Mouse (Mus musculus) layer of hippocampus, adult 11-12 months (tissue): ENCODE results near the gene Slc16a3.
A peak's percentile ranks its signal among the peaks of the same experiment; 100 is the strongest.

Experiments
- DNase-seq: peaks from one replicate; pipeline ENCODE4 v3.0.0; 2022; ENCODE audit warnings: low spot score

Gene Slc16a3

DNA sequence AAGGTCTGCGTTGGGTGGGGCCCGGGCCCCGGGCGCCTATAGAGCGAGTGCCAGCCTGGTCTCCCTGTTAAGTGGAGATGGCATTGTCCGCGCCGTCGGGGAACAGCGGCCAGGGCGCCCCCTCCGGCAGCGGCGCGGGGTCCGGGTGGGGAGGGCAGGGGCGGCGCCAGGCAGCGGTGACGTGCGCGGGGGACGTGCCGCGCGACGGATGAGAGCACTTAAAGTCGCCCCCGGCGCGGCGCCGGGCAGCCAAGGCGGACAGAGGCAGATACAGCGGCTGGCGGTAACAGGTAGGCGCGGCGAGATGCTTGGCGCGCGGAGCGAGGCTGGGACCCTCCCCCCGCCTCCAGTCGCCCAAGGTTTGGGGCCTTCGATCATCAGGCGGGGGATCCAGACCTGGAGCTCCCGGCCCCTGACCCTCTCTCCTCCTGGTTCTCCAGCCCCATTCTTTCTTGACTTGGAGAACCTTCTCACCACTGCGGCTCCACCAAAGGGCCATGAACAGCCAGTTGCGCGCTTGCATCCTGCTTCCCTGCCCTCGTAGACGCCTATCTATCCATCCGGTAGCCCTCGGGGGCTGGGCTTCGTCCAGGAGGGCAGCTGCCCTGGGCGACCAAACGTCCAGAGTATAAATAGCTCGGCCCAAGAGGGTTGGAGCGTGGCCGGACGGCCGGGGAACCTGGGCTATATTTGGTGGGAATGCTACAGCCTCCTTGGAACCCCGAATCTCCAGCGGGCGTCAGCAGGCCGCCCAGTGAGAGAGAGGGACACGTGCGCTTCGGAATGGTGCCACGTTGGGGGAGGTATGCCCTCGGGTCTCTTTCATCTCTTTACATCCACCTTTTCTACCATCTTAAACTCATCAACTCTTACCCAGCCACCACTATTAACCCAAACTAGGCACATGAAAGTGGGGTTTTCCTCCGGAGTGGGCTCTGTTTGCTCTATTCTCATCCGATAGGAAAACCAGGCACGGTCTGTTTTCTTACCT lies 876 bp downstream of the Slc16a3 start:
- no peak for DNase-seq

DNA sequence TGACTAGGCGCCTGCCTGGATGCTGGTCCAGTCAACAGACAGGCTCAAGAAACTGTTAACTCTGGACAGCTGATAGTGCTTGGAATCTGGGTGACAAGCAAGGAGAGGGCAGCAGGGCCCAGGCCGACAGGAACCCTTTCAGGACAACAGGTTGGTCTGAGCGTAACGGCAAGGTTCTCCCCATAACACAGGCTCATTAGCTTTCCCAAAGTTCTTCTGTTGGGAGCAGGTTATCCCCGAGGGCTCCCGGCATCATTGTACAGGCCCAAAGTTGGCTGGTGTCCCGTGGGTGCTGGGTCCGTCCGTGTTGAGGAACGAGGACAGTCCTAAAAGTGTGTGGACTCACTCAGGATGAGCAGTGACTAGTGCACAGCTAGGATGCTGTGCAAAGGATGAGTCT lies 1.6 kb downstream of the Slc16a3 start:
- no peak for DNase-seq

DNA sequence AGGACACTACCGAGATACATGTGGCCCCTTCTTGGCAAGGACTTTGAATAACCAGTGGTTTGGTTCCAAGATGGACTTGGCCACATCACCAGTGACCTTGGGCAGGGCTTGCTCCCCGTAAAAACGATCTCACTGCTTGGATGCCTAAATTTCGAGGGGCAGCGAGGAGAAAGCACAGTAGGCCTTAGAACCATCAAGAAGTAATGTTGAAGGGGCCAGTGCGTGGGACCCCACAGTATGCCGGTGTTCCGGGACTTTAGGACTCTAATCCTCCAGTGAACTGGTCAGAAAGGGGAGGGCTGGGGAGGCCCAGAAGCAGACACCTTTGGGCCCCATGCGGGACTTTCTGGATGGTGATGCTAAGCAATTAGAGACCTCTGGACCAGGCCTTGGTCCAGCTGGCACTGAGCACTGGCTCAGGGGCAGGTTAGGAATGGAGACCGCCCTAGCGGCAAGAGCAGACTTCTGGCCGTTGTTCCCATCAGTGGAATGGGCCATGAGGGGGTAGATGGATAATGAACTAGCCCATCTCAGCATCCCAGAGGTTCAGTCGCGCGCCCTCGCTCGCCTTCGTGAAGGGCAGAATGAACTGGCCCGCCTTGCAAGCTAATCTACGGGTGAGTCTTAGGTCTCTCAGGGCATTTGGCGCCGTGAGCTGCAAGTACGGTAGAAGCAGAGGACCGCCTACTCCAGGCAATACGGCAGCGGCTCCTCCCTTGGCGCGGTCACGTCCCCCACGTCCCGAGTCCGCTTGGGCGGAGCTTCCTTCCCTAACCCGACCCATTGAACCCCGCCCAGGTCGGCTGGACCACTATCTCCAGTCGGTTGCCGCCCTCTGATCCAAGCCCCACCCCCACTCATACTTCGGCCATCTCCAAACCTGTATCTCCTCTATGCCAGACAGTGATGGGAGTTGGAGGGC lies 2.3 kb downstream of the Slc16a3 start:
- peak; percentile 86 for DNase-seq

- DNase-seq: no peak
These were observed 3.0 kb downstream of the Slc16a3 start for GRCm38 (mm10) chr11:120951237-120951636.

DNA sequence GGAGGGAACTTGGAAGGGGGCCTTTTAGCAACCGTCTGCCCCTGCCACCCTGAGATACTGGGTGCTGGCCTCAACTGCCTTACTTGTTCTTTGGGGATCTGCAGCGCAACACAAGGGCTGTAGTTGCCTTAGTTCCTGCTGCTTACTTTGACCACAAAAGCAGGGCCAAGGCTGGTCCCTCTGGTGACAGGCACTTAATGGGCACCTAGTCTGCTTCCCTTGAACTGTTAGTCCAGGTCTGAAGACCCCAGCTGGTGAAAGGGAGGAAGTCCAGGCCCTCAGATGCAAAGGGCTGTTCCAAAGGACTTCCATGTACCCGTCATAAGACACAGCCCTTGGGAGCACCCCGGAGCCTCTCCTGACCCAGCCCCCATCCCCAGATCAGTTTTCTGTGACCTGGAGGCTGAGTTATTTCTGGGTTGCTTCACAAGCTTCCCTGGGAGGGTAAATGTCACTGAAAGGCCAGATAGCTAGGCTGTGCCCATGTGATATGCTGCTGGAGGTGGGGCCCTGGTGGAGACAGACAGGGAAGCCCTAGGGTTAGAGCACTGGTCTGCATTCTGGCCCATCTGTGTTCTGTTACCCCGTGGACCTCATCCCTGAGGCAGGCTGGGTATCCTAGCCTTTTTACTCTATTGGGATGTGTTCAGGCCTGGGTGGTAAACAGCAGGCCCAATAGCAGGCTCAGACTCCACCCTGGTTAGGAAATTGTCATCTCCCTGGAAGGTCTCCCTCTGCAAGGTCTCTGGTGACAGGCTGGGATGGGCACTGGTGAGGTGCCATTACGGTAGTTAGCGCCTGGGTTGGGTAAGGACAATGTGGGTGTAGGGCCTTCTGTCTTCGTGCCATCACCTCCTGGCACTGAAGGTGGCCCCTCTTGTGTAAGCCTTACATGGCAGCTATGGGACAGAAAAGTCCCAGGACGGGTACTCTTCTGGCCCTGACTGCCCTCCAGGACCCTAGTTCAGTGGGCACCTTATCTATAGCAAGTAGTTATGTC lies 3.8 kb downstream of the Slc16a3 start:
- no peak for DNase-seq

DNA sequence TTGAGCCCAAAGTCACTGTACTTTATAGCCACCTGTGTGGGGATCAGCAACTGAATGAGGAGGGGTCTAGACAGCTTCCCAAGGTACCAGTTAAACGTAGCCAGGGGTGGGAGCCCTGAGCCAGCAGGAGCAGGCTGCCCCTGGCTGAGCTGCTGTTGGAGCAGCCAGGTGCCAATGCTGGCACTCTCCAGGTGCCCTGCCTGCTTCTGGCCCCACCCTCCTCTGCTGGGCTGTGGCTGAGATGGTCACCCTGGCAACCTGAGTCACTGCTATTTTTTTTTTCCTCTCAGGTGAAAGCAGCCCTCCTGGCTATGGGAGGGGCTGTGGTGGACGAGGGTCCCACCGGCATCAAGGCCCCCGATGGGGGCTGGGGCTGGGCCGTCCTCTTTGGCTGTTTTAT lies 6.7 kb downstream of the Slc16a3 start:
- no peak for DNase-seq

DNA sequence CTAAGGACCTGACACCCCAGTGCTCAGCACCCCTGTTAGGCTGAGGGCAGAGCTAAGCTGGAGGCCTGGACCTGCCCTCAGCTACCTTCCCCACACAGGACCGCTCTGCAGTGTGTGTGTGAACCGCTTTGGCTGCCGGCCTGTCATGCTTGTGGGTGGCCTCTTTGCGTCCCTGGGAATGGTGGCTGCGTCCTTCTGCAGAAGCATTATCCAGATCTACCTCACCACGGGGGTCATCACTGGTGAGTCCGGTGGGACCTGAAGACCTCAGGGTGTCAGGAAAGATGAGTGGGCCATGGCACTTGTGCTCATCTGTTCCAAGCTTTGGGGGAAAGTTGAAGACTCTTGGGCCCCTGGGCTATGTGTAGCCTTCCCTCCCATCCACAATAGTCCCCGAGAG lies 7.4 kb downstream of the Slc16a3 start:
- DNase-seq: no peak

- no peak for DNase-seq
These were observed 8.8 kb downstream of the Slc16a3 start for GRCm38 (mm10) chr11:120957052-120957451.

DNA sequence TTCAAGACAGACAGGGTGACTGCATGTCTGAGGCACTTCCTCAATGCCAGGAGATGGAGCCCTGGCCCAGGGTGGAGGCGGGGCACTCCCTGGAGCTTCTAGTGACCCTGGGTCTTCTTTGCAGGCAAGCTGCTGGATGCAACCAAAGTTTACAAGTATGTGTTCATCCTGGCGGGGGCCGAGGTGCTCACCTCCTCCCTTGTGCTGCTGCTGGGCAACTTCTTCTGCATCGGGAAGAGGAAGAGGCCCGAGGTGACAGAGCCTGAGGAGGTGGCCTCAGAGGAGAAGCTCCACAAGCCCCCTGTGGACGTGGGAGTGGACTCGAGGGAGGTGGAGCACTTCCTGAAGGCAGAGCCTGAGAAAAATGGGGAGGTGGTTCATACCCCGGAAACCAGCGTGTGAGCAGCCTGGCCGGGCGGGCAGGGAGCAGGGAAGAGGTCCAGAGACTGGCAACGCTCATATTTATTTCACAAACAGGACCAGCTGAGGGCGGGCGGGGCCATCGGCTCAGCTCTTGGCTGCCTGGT lies 9.5 kb downstream of the Slc16a3 start:
- peak; percentile 60 for DNase-seq

GRCm38 (mm10) chr11:120959066-120959465 lies 10.8 kb downstream of the Slc16a3 start:
- DNase-seq: no peak

DNA sequence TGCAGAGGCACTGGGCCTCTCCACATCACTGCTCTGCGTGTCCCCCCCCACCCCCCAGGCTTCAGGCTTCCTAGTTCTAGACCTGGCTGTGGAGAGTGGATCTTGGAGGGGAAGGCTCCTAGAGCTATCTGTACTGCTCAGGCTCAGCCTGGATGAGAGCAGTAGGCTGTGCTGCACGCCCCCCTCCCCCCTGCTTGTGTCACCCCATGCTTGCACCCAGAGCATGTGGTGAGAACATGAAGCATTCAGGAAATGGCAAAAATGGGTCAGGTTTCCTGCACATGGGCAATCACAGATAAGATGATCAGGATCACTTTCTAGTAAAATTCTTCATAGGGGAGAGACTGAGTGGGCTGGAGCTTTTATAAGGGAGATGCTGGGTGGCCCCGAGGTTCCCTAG lies 11.3 kb downstream of the Slc16a3 start:
- no peak for DNase-seq

- no peak for DNase-seq
These were observed 12.0 kb downstream of the Slc16a3 start for GRCm38 (mm10) chr11:120960248-120960647.

DNA sequence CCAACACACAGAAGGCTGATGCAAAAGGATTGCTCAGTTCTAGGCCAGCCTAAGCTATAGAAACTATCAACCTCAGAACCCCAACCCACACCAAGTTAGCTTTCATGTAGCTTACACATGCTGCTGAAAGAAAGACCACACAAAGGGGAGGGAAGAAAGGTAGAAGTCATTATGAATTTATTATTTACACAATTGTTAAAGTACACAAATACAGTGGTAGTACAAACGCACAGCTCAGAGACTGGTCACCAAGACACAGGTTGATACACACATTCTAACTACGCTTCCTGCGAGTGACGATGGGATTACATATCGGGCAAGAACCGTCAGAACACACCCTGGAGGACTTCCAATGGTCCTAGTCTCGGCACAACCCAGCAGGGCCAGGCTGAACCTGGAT lies 13.3 kb downstream of the Slc16a3 start:
- no peak for DNase-seq

DNA sequence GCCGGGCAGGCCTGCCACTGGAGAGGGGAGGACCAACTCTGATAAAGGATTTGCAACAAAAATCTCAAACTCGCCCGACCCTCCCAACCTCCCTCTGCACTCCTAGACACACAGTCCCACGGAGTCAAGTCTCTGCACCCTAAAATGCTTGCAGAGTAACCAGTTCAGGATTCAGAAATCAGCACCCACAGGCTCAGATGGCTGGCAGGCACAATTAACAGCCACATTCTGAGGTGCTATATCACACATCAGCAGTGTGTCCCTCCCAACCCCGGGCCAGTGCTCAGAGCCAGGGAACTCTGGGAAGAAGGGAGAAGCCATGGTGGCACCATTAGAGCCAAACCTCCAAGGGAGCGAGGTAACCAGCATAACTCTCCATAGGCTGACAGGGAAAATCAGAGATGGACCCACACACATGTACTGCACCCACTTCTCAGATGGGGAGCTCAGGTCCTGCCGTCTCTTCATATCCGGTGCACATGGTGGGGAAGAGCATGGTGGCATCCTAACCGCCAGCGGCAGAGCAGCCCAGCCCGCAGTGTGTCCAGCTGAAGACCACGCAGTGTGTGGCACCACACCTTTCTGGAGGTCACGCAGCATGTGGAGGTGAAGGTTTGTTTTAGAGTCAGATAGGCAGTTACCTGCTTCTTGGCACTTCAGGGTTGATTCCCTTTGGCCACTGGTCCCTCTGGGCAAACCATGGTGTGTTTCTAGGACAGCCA lies 13.9 kb downstream of the Slc16a3 start:
- no peak for DNase-seq

GRCm38 (mm10) chr11:120962909-120963308 lies 14.6 kb downstream of the Slc16a3 start:
- DNase-seq: no peak

DNA sequence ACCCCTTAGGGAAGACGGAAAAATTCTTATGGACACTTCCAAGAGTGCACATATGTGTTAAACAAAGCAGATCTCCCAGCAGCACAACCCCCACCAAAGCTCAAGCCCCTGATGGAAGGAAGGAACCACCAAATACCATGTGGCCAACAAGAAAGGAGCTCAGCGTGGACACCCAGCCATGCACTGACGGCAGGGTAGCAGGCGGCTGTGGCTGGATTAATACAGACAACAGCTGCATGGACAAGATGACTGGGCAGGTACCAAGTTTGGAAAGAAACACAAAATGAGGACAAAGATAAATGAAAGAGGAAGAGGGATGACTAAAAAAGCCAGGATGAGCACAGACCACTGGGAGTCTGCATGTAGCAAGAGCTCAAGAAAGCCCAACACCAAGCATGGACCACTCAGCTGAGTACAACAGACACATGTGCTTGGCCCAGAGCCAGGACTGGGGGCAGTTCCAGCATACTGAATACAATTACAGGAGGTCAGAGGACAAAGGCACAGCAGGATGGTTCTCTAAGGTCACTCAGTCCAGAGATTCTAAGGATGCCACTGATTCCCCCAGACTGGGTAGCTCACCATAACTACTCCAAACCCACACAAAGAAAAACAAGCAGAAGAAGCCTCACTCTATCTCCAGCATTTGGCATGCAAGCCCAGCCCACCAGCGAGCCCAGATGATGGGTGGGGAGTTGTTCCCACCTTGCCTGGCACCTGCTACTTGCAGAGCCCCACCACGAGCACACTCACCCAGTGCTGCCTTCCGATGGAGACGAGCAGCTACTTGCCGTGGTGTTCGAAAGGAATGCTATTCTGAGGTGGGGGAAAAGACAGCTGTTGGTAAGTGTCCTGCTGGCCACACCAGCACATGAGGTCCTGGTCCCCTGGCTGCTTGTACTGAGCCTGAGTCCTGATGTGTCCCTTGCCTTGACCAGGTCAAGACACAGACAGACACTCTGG lies 16.2 kb downstream of the Slc16a3 start:
- DNase-seq: no peak

GRCm38 (mm10) chr11:120965587-120965986 lies 17.3 kb downstream of the Slc16a3 start:
- no peak for DNase-seq

- no peak for DNase-seq
These were observed 21.5 kb downstream of the Slc16a3 start for GRCm38 (mm10) chr11:120969742-120970141.

- DNase-seq: no peak
These were observed 23.0 kb downstream of the Slc16a3 start for GRCm38 (mm10) chr11:120971237-120971636.
